Mouse (Mus musculus): ENCODE measurements around the gene St6galnac5. TPM values are rescaled to one million over a fixed set of nuclear protein-coding genes. Genes with fewer than 3 reads are reported as not detected.

Gene St6galnac5
- total and polyA plus RNA-seq, 3 experiments, result 0.04 TPM; not detected in 2

GRCm38 (mm10) chr3:152779819-152780218, 202.2 kb downstream of the St6galnac5 start:
- dilution Hi-C loops (cut with MboI; ENCODE audit: extremely low pct_ligation_motif_present, extremely low pct_unique_long_range_greater_than_20kb, low sequenced_read_pairs), result no loop called here
- H3K36me3 ChIP-seq (replicated peaks in 1 of 2; ENCODE audit: control insufficient read depth in 1 of 2, insufficient read depth in 1 of 2, low read length in 1 of 2), result peaks cover 11 to 52% of the 10 kb centered on the region in 2 experiments

DNA sequence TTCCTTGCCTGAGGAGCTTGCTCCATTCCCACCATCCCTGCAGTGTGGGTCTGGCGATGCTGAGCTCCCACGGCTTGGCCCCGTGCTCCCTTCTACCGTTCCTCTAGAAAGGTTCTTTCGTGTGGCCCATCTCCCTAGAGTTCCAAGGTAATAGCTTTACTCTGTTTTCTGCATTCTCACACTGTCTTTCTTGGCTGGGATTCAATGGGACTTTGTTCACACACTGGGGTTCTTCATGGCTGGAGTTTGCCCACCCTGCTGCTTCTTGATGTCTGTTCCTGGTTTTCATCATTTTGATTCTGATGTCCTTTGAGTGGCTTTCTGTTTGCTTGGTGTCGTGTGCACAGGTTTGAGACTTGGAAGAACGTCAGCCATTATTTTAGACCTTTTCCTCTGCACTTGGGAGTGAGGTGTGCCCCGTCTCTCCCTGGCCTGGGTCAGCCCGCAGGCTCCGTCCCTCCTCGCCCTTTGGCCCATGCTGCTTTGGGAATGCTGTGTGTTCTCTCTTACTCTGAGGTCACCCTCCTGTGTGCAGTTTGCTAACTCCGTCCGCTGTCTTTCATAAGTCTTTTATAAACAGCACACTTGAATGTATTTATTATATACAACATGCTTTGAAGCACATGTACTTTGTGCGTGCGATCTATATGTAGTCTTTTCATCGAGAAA, 205.0 kb downstream of the St6galnac5 start:
- no peak for TF ChIP-seq EP300 (IDR thresholded peaks at IDR 0.05; ENCODE audit: low read length)
- TF ChIP-seq SMC3 (IDR thresholded peaks at IDR 0.05; ENCODE audit: low read depth, low read length), result no peak
- TF ChIP-seq CHD2 (IDR thresholded peaks at IDR 0.05; ENCODE audit: low read length), result no peak
- TF ChIP-seq MXI1 (IDR thresholded peaks at IDR 0.05; ENCODE audit: low read depth, low read length), result no peak
- no peak for TF ChIP-seq CTCF (conservative IDR thresholded peaks at IDR 0.05 in 1 of 2, IDR thresholded peaks at IDR 0.05 in 1 of 2; ENCODE audit: low read depth in 2 of 2, low read length in 2 of 2)
- TF ChIP-seq HCFC1 (IDR thresholded peaks at IDR 0.05; ENCODE audit: low read depth, low read length), result no peak
- no peak for TF ChIP-seq POLR2A (IDR thresholded peaks at IDR 0.05; ENCODE audit: low read depth, low read length)
- no peak for TF ChIP-seq ZNF384 (IDR thresholded peaks at IDR 0.05; ENCODE audit: low read depth, low read length)
- TF ChIP-seq TBP (conservative IDR thresholded peaks at IDR 0.05; ENCODE audit: low read depth, low read length), result no peak
- Histone ChIP-seq H3K4me3 (replicated peaks in 1 of 3; ENCODE audit: low read depth in 2 of 3, low read length in 2 of 3, poor library complexity in 1 of 3) (no peak overlapping the region), H3K4me2 (ENCODE audit: insufficient read depth, low read depth, poor library complexity, severe bottlenecking) (no peak overlapping the region), H3K27ac (ENCODE audit: insufficient read depth, low read depth) (no peak overlapping the region), H3K9me3 (replicated peaks; ENCODE audit: low read length) (no peaks in the 10 kb centered on the region), H3K27me3 (replicated peaks) (no peaks in the 10 kb centered on the region), H3K9ac (ENCODE audit: insufficient read depth, low read depth) (no peak overlapping the region), H3K4me1 (ENCODE audit: control insufficient read depth in 1 of 2, insufficient read depth in 2 of 2) (no peaks in the 10 kb centered on the region), H3K36me3 (replicated peaks in 1 of 2; ENCODE audit: control insufficient read depth in 1 of 2, insufficient read depth in 1 of 2, low read length in 1 of 2) (peaks cover 7 to 62% of the 10 kb centered on the region in 2 experiments), H3K79me2 (replicated peaks; ENCODE audit: control insufficient read depth, extremely low read depth, insufficient read depth, poor library complexity, severe bottlenecking) (no peaks in the 10 kb centered on the region)
- DNase-seq (ENCODE audit: extremely low read depth), result no peak
- dilution Hi-C loops (cut with MboI; ENCODE audit: extremely low pct_ligation_motif_present, extremely low pct_unique_long_range_greater_than_20kb, low sequenced_read_pairs) (no loop called here), in situ Hi-C loops (cut with MboI; ENCODE audit: low pct_ligation_motif_present, low pct_unique_long_range_greater_than_20kb, low sequenced_read_pairs) (loop anchor here (25.0 kb wide), 1 partner anchor 735 kb away; no protein-coding TSS in a partner anchor)

More at GRCm38 (mm10) chr3:152779819-152780218, 202.2 kb downstream of the St6galnac5 start:
- Histone ChIP-seq H3K9ac (ENCODE audit: insufficient read depth, low read depth) (no peak overlapping the region), H3K4me1 (ENCODE audit: control insufficient read depth in 1 of 2, insufficient read depth in 2 of 2) (no peaks in the 10 kb centered on the region), H3K27ac (ENCODE audit: insufficient read depth, low read depth) (no peak overlapping the region), H3K27me3 (replicated peaks) (no peaks in the 10 kb centered on the region), H3K4me3 (replicated peaks in 1 of 3; ENCODE audit: low read depth in 2 of 3, low read length in 2 of 3, poor library complexity in 1 of 3) (no peak overlapping the region), H3K4me2 (ENCODE audit: insufficient read depth, low read depth, poor library complexity, severe bottlenecking) (no peak overlapping the region), H3K79me2 (replicated peaks; ENCODE audit: control insufficient read depth, extremely low read depth, insufficient read depth, poor library complexity, severe bottlenecking) (no peaks in the 10 kb centered on the region), H3K9me3 (replicated peaks; ENCODE audit: low read length) (no peaks in the 10 kb centered on the region)
- in situ Hi-C loops (cut with MboI; ENCODE audit: low pct_ligation_motif_present, low pct_unique_long_range_greater_than_20kb, low sequenced_read_pairs), result loop anchor here (25.0 kb wide), 1 partner anchor 732 kb away; no protein-coding TSS in a partner anchor
- TF ChIP-seq ZMIZ1 (IDR thresholded peaks at IDR 0.05; ENCODE audit: low read depth, low read length) (no peak), CTCF (conservative IDR thresholded peaks at IDR 0.05 in 1 of 2, IDR thresholded peaks at IDR 0.05 in 1 of 2; ENCODE audit: low read depth in 2 of 2, low read length in 2 of 2) (no peak), NELFE (IDR thresholded peaks at IDR 0.05; ENCODE audit: low read depth, low read length) (no peak), GABPA (IDR thresholded peaks at IDR 0.05; ENCODE audit: insufficient replicate concordance, low read depth, low read length) (no peak), MYC (IDR thresholded peaks at IDR 0.05; ENCODE audit: low read depth, low read length) (no peak), E2F4 (IDR thresholded peaks at IDR 0.05; ENCODE audit: insufficient replicate concordance, low read depth, low read length) (no peak), JUN (IDR thresholded peaks at IDR 0.05; ENCODE audit: insufficient read depth, low read depth, low read length) (no peak), MAFK (IDR thresholded peaks at IDR 0.05; ENCODE audit: insufficient replicate concordance, low read length) (no peak), USF1 (IDR thresholded peaks at IDR 0.05; ENCODE audit: low read depth, low read length) (no peak)
- DNase-seq (ENCODE audit: extremely low read depth), result no peak

All from CH12.LX (cell line).